In genomic region chr13:62733322-62733721, GRCm38 (mm10) we compare ENCODE assay signal across 33 mouse cellular contexts. TPM values are rescaled to one million over a fixed set of nuclear protein-coding genes. Genes with fewer than 3 reads are reported as not detected.
"Had no signal": no experiment of that assay in that cellular context is flagged by ENCODE, and none has a peak within 500 bp of the region (broad histone marks: within the 10 kb centered on the region; RNA-seq: fewer than 3 reads in every experiment).

No protein-coding gene starts in this region.

- H3K9ac ChIP-seq: limb, embryonic 12.5 days; limb, embryonic 13.5 days; limb, embryonic 15.5 days; liver, embryonic 12.5 days; liver, embryonic 13.5 days; liver, embryonic 14.5 days; liver, embryonic 15.5 days; liver, postnatal 0 days; lung, embryonic 14.5 days; lung, embryonic 15.5 days; midbrain, embryonic 12.5 days; midbrain, embryonic 13.5 days; midbrain, embryonic 15.5 days; neural tube, embryonic 12.5 days had no signal

- H3K36me3 ChIP-seq: liver, embryonic 12.5 days; liver, embryonic 13.5 days; liver, embryonic 15.5 days; lung, embryonic 15.5 days; midbrain, embryonic 12.5 days; midbrain, embryonic 13.5 days; midbrain, embryonic 15.5 days; neural tube, embryonic 12.5 days had no signal

- H3K4me2 ChIP-seq: limb, embryonic 12.5 days; limb, embryonic 13.5 days; limb, embryonic 15.5 days; liver, embryonic 11.5 days; liver, embryonic 12.5 days; liver, embryonic 13.5 days; liver, embryonic 15.5 days; lung, embryonic 14.5 days; lung, embryonic 15.5 days; midbrain, embryonic 11.5 days; midbrain, embryonic 12.5 days; midbrain, embryonic 13.5 days; midbrain, embryonic 15.5 days; neural tube, embryonic 12.5 days had no signal

- H3K4me3 ChIP-seq: limb, embryonic 10.5 days; limb, embryonic 12.5 days; limb, embryonic 13.5 days; limb, embryonic 15.5 days; liver, embryonic 12.5 days; liver, embryonic 13.5 days; liver, embryonic 15.5 days; lung, embryonic 15.5 days; megakaryocyte, embryonic 14.5 days; midbrain, embryonic 10.5 days; midbrain, embryonic 12.5 days; midbrain, embryonic 13.5 days; midbrain, embryonic 15.5 days; myocyte; neural tube, embryonic 12.5 days had no signal

- ATAC-seq: liver, embryonic 12.5 days; liver, postnatal 0 days; lung, postnatal 0 days; midbrain, embryonic 13.5 days; midbrain, embryonic 15.5 days; midbrain, embryonic 16.5 days had no signal

- DNase-seq: left cerebral cortex, postnatal 4 days; liver; liver, embryonic 13.5 days; liver, postnatal 0 days; lung, adult 18-20 months; lung, adult 2 months; lung, embryonic 14.5 days; lung, postnatal 10 days; lung, postnatal 14 days; lung, postnatal 36 days; lung, postnatal 4 days; midbrain, embryonic 14.5 days had no signal

- H3K9me3 ChIP-seq: limb, embryonic 10.5 days; limb, embryonic 12.5 days; limb, embryonic 13.5 days; limb, embryonic 15.5 days; liver, embryonic 12.5 days; liver, embryonic 13.5 days; liver, embryonic 15.5 days; lung, embryonic 15.5 days; megakaryocyte, embryonic 14.5 days; midbrain, embryonic 10.5 days; midbrain, embryonic 12.5 days; midbrain, embryonic 13.5 days; midbrain, embryonic 15.5 days; neural tube, embryonic 12.5 days had no signal

- H3K4me1 ChIP-seq: limb, embryonic 10.5 days; limb, embryonic 12.5 days; limb, embryonic 13.5 days; limb, embryonic 15.5 days; liver, embryonic 12.5 days; liver, embryonic 13.5 days; liver, embryonic 15.5 days; lung, embryonic 15.5 days; megakaryocyte, embryonic 14.5 days; midbrain, embryonic 10.5 days; midbrain, embryonic 12.5 days; midbrain, embryonic 13.5 days; midbrain, embryonic 15.5 days; neural tube, embryonic 12.5 days had no signal

- H3K27me3 ChIP-seq: limb, embryonic 12.5 days; limb, embryonic 13.5 days; limb, embryonic 15.5 days; liver, embryonic 12.5 days; liver, embryonic 13.5 days; liver, embryonic 15.5 days; lung, embryonic 15.5 days; megakaryocyte, embryonic 14.5 days; midbrain, embryonic 12.5 days; midbrain, embryonic 13.5 days; midbrain, embryonic 15.5 days; neural tube, embryonic 12.5 days had no signal

- H3K27ac ChIP-seq: limb, embryonic 10.5 days; limb, embryonic 12.5 days; limb, embryonic 13.5 days; limb, embryonic 15.5 days; liver, embryonic 12.5 days; liver, embryonic 13.5 days; liver, embryonic 14.5 days; liver, embryonic 15.5 days; lung, embryonic 15.5 days; macrophage; midbrain, embryonic 10.5 days; midbrain, embryonic 12.5 days; midbrain, embryonic 13.5 days; midbrain, embryonic 15.5 days; neural tube, embryonic 12.5 days had no signal

RNA-seq across cellular contexts. Expression of gene Gm5141, which starts 52.3 kb away (rescaled TPM):
- polyA plus RNA-seq: liver, adult 2 months had no signal
